21 mouse cellular contexts compared by ENCODE assay signal in genomic region chr10:120961756-120962155, GRCm38 (mm10). TPM values are rescaled to one million over a fixed set of nuclear protein-coding genes. Genes with fewer than 3 reads are reported as not detected.
A peak's percentile ranks its signal among the peaks of the same experiment; 100 is the strongest.
DNase-seq lines count a peak whose midpoint lies in the region; ATAC-seq and TF ChIP-seq lines count a peak whose summit lies in the region.
"Had no signal": no experiment of that assay in that cellular context is flagged by ENCODE, and none has a peak within 500 bp of the region (broad histone marks: within the 10 kb centered on the region; RNA-seq: fewer than 3 reads in every experiment).

No protein-coding gene starts in this region.

- no peak overlapping the region for H3K27ac ChIP-seq in kidney, embryonic 16.5 days (ENCODE audit: low read length)
- H3K27ac ChIP-seq in stomach, embryonic 15.5 days: no peak overlapping the region
- H3K27ac ChIP-seq in stomach, postnatal 0 days (replicated peaks): no peak overlapping the region
- H3K27ac ChIP-seq: embryonic facial prominence, embryonic 12.5 days; forebrain, embryonic 15.5 days; hindbrain, embryonic 13.5 days; kidney, postnatal 0 days; liver, embryonic 14.5 days; neural tube, embryonic 15.5 days had no signal

- no peaks in the 10 kb centered on the region for H3K27me3 ChIP-seq in kidney, embryonic 16.5 days (ENCODE audit: insufficient read depth, low read length)
- H3K27me3 ChIP-seq in stomach, embryonic 15.5 days (replicated peaks): no peaks in the 10 kb centered on the region
- no peaks in the 10 kb centered on the region for H3K27me3 ChIP-seq in stomach, postnatal 0 days (ENCODE audit: control insufficient read depth, insufficient read depth, low read length)
- H3K27me3 ChIP-seq: embryonic facial prominence, embryonic 12.5 days; forebrain, embryonic 15.5 days; hindbrain, embryonic 13.5 days; neural tube, embryonic 15.5 days had no signal

- H3K9me3 ChIP-seq in kidney, embryonic 16.5 days (ENCODE audit: low read length): no peaks in the 10 kb centered on the region
- no peaks in the 10 kb centered on the region for H3K9me3 ChIP-seq in stomach, embryonic 15.5 days
- H3K9me3 ChIP-seq in stomach, postnatal 0 days (ENCODE audit: control insufficient read depth, low read length): no peaks in the 10 kb centered on the region
- H3K9me3 ChIP-seq: embryonic facial prominence, embryonic 12.5 days; forebrain, embryonic 15.5 days; hindbrain, embryonic 13.5 days; neural tube, embryonic 15.5 days had no signal

- H3K4me1 ChIP-seq in kidney, embryonic 16.5 days (ENCODE audit: insufficient read depth, low read length): no peaks in the 10 kb centered on the region; the same call in 1 of the 2 replicates
- H3K4me1 ChIP-seq in stomach, embryonic 15.5 days: 0 out of 2 replicates have a peak, but pooled peaks cover 3% of the 10 kb centered on the region
- no peaks in the 10 kb centered on the region for H3K4me1 ChIP-seq in stomach, postnatal 0 days (replicated peaks; ENCODE audit: control insufficient read depth, insufficient read depth)

- 82% methylated on average over 12 of the region's 12 CpGs for WGBS in kidney, embryonic 16.5 days
- 74% methylated on average over 12 of the region's 12 CpGs for WGBS in stomach, embryonic 15.5 days
- WGBS in stomach, postnatal 0 days: 70% methylated on average over 12 of the region's 12 CpGs

- no peak overlapping the region for H3K9ac ChIP-seq in kidney, embryonic 16.5 days (replicated peaks; ENCODE audit: low read length)
- H3K9ac ChIP-seq in stomach, embryonic 15.5 days: no peak overlapping the region
- H3K9ac ChIP-seq in stomach, postnatal 0 days (ENCODE audit: low read length): no peak overlapping the region
- H3K9ac ChIP-seq: embryonic facial prominence, embryonic 12.5 days; forebrain, embryonic 15.5 days; hindbrain, embryonic 13.5 days; liver, embryonic 14.5 days; neural tube, embryonic 15.5 days had no signal

- ATAC-seq in kidney, embryonic 16.5 days (ENCODE audit: low FRiP score, low TSS enrichment): peak; percentile 54; the same call in 1 of the 2 replicates
- peak; percentile 27; the same call in 1 of the 2 replicates for ATAC-seq in stomach, embryonic 15.5 days (ENCODE audit: insufficient read depth, low FRiP score, low read depth)
- ATAC-seq in stomach, postnatal 0 days (ENCODE audit: low FRiP score, low TSS enrichment): no peak
- ATAC-seq: forebrain, embryonic 15.5 days; lung, postnatal 0 days had no signal

- no peak for TF ChIP-seq EP300 in stomach, postnatal 0 days (optimal IDR thresholded peaks at IDR 0.05)

- no peak for TF ChIP-seq CTCF in stomach, postnatal 0 days (IDR thresholded peaks at IDR 0.05; ENCODE audit: low read depth)

- H3K4me2 ChIP-seq in kidney, embryonic 16.5 days (replicated peaks; ENCODE audit: low read depth, low read length): no peak overlapping the region
- H3K4me2 ChIP-seq in stomach, embryonic 15.5 days: no peak overlapping the region
- no peak overlapping the region for H3K4me2 ChIP-seq in stomach, postnatal 0 days (replicated peaks; ENCODE audit: low read depth)
- H3K4me2 ChIP-seq: embryonic facial prominence, embryonic 12.5 days; forebrain, embryonic 15.5 days; hindbrain, embryonic 13.5 days; neural tube, embryonic 15.5 days had no signal

- H3K36me3 ChIP-seq in kidney, embryonic 16.5 days (ENCODE audit: insufficient read depth, low read length): peaks cover 8% of the 10 kb centered on the region; the same call in 1 of the 2 replicates
- 0 out of 2 replicates have a peak, but pooled peaks cover 3% of the 10 kb centered on the region for H3K36me3 ChIP-seq in stomach, embryonic 15.5 days
- no peaks in the 10 kb centered on the region for H3K36me3 ChIP-seq in stomach, postnatal 0 days (ENCODE audit: control insufficient read depth, insufficient read depth, low read length)
- H3K36me3 ChIP-seq: neural tube, embryonic 15.5 days had no signal

- DNase-seq in kidney, postnatal 10 days: no peak
- DNase-seq in stomach, postnatal 0 days (ENCODE audit: low spot score): no peak
- peak; percentile 40 for DNase-seq in ZHBTc4 (ENCODE audit: low read depth, low spot score)
- no peak for DNase-seq in adrenal gland, postnatal 4 days (ENCODE audit: low spot score in 2 of 2)
- DNase-seq in retina, embryonic 14.5 days (ENCODE audit: low spot score): no peak
- DNase-seq: adrenal gland, postnatal 10 days; cerebellum, postnatal 10 days; gastrocnemius, postnatal 14 days; heart, postnatal 14 days; kidney, adult 11 months; right cerebral cortex, postnatal 14 days had no signal

- no peak overlapping the region for H3K4me3 ChIP-seq in kidney, embryonic 16.5 days (ENCODE audit: low read length)
- H3K4me3 ChIP-seq in stomach, embryonic 15.5 days (replicated peaks): no peak overlapping the region
- H3K4me3 ChIP-seq in stomach, postnatal 0 days (ENCODE audit: low read depth, low read length): no peak overlapping the region
- H3K4me3 ChIP-seq: embryonic facial prominence, embryonic 12.5 days; erythroblast, embryonic 14.5 days; forebrain, embryonic 15.5 days; hindbrain, embryonic 13.5 days; neural tube, embryonic 15.5 days had no signal

RNA-seq across cellular contexts. Expression of gene Lemd3, which starts 17.4 kb away (rescaled TPM):
- polyA plus RNA-seq in kidney, embryonic 16.5 days (2015; fragmentation: Nextera tagmentation; extraction: Ambion mirVana): 2.4 TPM in 2 replicates
- polyA plus RNA-seq in stomach, embryonic 15.5 days (2015; fragmentation: Nextera tagmentation; extraction: Ambion mirVana): 2.7 and 3.0 TPM in 2 replicates
- 1.7 TPM in 2 replicates for polyA plus RNA-seq in stomach, postnatal 0 days (2015; fragmentation: Nextera tagmentation; extraction: Ambion mirVana)
- 10 to 100 TPM; 28.4 to 28.6 TPM for total RNA-seq in adrenal gland, postnatal 4 days (2021)
